Mouse (Mus musculus): ENCODE measurements around the gene Rpl36al. TPM values are rescaled to one million over a fixed set of nuclear protein-coding genes. Genes with fewer than 3 reads are reported as not detected.

The Rpl36al gene
- polyA plus RNA-seq, 1 experiment from 2014 or later: 974 TPM

DNA sequence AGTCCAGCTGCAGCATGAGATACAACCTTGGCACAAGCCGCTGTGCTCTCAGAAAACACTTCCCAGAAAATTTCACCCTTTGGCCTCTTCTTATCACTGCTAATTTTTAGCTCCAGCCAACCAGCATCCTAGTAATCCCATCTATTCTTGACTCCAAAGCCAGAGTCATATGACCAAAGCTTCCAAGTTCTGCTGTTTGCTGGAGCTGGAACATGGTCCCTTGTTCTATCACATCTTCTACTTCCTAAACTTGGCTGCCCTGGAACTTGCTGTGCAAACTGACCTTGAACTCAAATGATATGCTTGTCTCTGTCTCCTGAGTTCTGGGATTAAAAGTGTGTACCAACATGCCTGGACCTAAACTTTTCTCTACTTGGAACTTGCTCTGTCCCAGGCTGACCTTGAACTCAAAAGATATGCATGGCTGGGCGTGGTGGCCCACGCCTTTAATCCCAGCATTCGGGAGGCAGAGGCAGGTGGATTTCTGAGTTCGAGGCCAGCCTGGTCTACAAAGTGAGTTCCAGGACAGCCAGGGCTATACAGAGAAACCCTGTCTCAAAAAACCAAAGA lies 36.6 kb downstream of the Rpl36al start:
- WGBS: 90% methylated on average over 5 of the region's 5 CpGs
- no peak for ATAC-seq (ENCODE audit: low FRiP score, low TSS enrichment)

DNA sequence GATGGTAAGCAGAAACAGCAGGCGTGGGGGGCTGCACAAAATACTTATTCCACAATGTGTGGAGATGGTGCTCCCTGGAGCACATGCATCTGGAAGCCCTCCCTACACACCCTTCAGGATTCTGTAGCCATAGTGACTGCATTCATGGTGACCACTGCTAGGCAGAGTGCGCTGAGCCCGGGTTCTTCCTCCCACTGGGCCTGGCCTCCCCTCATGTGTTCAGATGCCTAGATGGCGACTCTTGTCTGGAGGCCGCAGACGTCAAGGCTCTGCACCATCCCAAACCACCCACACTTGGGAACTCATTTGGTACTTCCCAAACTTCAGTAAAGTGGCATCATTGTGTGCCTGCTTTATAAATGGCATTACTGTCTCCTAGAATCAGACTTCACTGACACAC lies 40.4 kb downstream of the Rpl36al start:
- WGBS: 73% methylated on average over 6 of the region's 6 CpGs
- Histone ChIP-seq H3K36me3 (ENCODE audit: control insufficient read depth, insufficient read depth, low read length) (no peaks in the 10 kb centered on the region), H3K4me3 (ENCODE audit: low read depth, low read length) (no peak overlapping the region), H3K27ac (replicated peaks) (no peak overlapping the region), H3K4me2 (replicated peaks; ENCODE audit: low read depth) (no peak overlapping the region), H3K9ac (ENCODE audit: low read length) (no peak overlapping the region), H3K9me3 (ENCODE audit: control insufficient read depth, low read length) (no peaks in the 10 kb centered on the region), H3K4me1 (replicated peaks; ENCODE audit: control insufficient read depth, insufficient read depth) (no peaks in the 10 kb centered on the region), H3K27me3 (ENCODE audit: control insufficient read depth, insufficient read depth, low read length) (no peaks in the 10 kb centered on the region)
- TF ChIP-seq EP300 (optimal IDR thresholded peaks at IDR 0.05): no peak
- no peak for TF ChIP-seq CTCF (IDR thresholded peaks at IDR 0.05; ENCODE audit: low read depth)
- DNase-seq (ENCODE audit: low spot score) (no peak), ATAC-seq (ENCODE audit: low FRiP score, low TSS enrichment) (no peak)

More for the DNA sequence above, 36.6 kb downstream of the Rpl36al start:
- Histone ChIP-seq H3K27me3 (ENCODE audit: control insufficient read depth, insufficient read depth, low read length) (no peaks in the 10 kb centered on the region), H3K27ac (replicated peaks) (no peak overlapping the region), H3K4me1 (replicated peaks; ENCODE audit: control insufficient read depth, insufficient read depth) (no peaks in the 10 kb centered on the region), H3K4me3 (ENCODE audit: low read depth, low read length) (no peak overlapping the region), H3K4me2 (replicated peaks; ENCODE audit: low read depth) (no peak overlapping the region), H3K9ac (ENCODE audit: low read length) (no peak overlapping the region), H3K36me3 (ENCODE audit: control insufficient read depth, insufficient read depth, low read length) (no peaks in the 10 kb centered on the region), H3K9me3 (ENCODE audit: control insufficient read depth, low read length) (no peaks in the 10 kb centered on the region)
- DNase-seq (ENCODE audit: low spot score): no peak
- TF ChIP-seq CTCF (IDR thresholded peaks at IDR 0.05; ENCODE audit: low read depth): no peak
- no peak for TF ChIP-seq EP300 (optimal IDR thresholded peaks at IDR 0.05)

DNA sequence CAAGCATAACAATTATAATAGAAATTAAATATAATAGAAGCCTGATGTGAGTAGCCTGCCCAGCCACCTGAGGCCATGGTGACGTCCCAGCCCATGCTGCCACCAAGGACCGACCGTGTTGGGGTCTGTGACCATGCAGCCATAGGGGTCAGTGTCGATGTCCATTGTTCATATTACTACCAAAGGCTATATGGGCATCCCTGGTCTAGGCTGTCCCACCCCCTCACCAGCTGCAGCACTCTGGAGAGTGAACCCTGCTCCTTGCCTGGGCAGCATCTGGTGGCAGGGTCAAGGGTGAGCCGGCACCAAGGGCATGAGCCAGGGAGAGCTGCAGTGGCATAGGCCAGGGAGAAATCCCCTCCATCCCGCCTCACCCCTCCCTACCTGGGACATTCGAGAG lies 44.0 kb downstream of the Rpl36al start:
- 85% methylated on average over 7 of the region's 7 CpGs for WGBS
- Histone ChIP-seq H3K4me1 (replicated peaks; ENCODE audit: control insufficient read depth, insufficient read depth) (no peaks in the 10 kb centered on the region), H3K27ac (replicated peaks) (no peak overlapping the region), H3K36me3 (ENCODE audit: control insufficient read depth, insufficient read depth, low read length) (no peaks in the 10 kb centered on the region), H3K9me3 (ENCODE audit: control insufficient read depth, low read length) (no peaks in the 10 kb centered on the region), H3K27me3 (ENCODE audit: control insufficient read depth, insufficient read depth, low read length) (no peaks in the 10 kb centered on the region), H3K4me2 (replicated peaks; ENCODE audit: low read depth) (no peak overlapping the region), H3K9ac (ENCODE audit: low read length) (no peak overlapping the region), H3K4me3 (ENCODE audit: low read depth, low read length) (no peak overlapping the region)
- no peak for DNase-seq (ENCODE audit: low spot score)
- no peak for TF ChIP-seq EP300 (optimal IDR thresholded peaks at IDR 0.05)
- no peak for TF ChIP-seq CTCF (IDR thresholded peaks at IDR 0.05; ENCODE audit: low read depth)
- no peak for ATAC-seq (ENCODE audit: low FRiP score, low TSS enrichment)

DNA sequence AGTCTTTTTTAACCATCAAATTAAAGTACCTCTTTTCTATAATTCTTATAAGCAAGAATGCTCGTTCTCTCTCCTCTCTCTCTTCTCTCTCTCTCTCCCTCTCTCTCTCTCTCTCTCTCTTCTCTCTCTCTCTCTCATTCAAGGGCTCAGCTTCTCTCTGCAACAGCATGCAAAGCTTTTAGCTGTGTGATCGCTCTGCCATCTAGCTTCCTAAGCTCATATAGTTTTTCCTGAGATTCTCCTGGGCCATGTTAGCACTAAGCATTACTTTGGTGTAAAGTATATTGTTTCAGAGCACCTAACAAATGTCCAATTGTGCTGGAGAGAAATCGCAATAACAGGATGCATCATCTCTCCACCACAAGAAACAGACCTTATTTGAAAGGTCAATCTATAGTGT lies 44.7 kb downstream of the Rpl36al start:
- WGBS: 88% methylated on average over 3 of the region's 3 CpGs
- no peaks in the 10 kb centered on the region for H3K4me1 ChIP-seq (replicated peaks; ENCODE audit: control insufficient read depth, insufficient read depth)
- H3K9ac ChIP-seq (ENCODE audit: low read length): no peak overlapping the region
- H3K4me2 ChIP-seq (replicated peaks; ENCODE audit: low read depth): no peak overlapping the region
- H3K27ac ChIP-seq (replicated peaks): no peak overlapping the region
- TF ChIP-seq EP300 (optimal IDR thresholded peaks at IDR 0.05): no peak
- no peak for TF ChIP-seq CTCF (IDR thresholded peaks at IDR 0.05; ENCODE audit: low read depth)
- no peaks in the 10 kb centered on the region for H3K27me3 ChIP-seq (ENCODE audit: control insufficient read depth, insufficient read depth, low read length)
- H3K4me3 ChIP-seq (ENCODE audit: low read depth, low read length): no peak overlapping the region
- DNase-seq (ENCODE audit: low spot score) (no peak), ATAC-seq (ENCODE audit: low FRiP score, low TSS enrichment) (no peak)
- H3K36me3 ChIP-seq (ENCODE audit: control insufficient read depth, insufficient read depth, low read length): no peaks in the 10 kb centered on the region
- no peaks in the 10 kb centered on the region for H3K9me3 ChIP-seq (ENCODE audit: control insufficient read depth, low read length)

Small RNA genes within 50 kb of the gene (microRNA-seq; reads per million reads assigned to microRNA genes)
- gene Gm47287: not detected
- gene Gm47295: not detected

Other genes with a start within 250 kb of the Rpl36al start
- gene Rps29, start 24.9 kb downstream of the Rpl36al start, polyA plus RNA-seq (2015; fragmentation: Nextera tagmentation; extraction: Ambion mirVana): 1,988 and 2,229 TPM in 2 replicates
- gene Lrr1, start 15.3 kb downstream of the Rpl36al start, polyA plus RNA-seq (2015; fragmentation: Nextera tagmentation; extraction: Ambion mirVana): 4.3 and 5.2 TPM in 2 replicates
- gene Mgat2, start 74 bp upstream of the Rpl36al start, polyA plus RNA-seq (2015; fragmentation: Nextera tagmentation; extraction: Ambion mirVana): 52.3 and 54.4 TPM in 2 replicates
- 6.9 and 10.3 TPM in 2 replicates for gene Gm49383, start 13.0 kb upstream of the Rpl36al start, polyA plus RNA-seq (2015; fragmentation: Nextera tagmentation; extraction: Ambion mirVana)
- gene Dnaaf2, start 14.3 kb upstream of the Rpl36al start, polyA plus RNA-seq (2015; fragmentation: Nextera tagmentation; extraction: Ambion mirVana): 4.0 and 5.2 TPM in 2 replicates
- gene Gm49384, start 20.2 kb upstream of the Rpl36al start, polyA plus RNA-seq (2015; fragmentation: Nextera tagmentation; extraction: Ambion mirVana): 8.2 and 8.7 TPM in 2 replicates
- gene Pole2, start 44.1 kb upstream of the Rpl36al start, polyA plus RNA-seq (2015; fragmentation: Nextera tagmentation; extraction: Ambion mirVana): 8.0 and 9.0 TPM in 2 replicates
- gene Klhdc1, start 57.1 kb upstream of the Rpl36al start, polyA plus RNA-seq (2015; fragmentation: Nextera tagmentation; extraction: Ambion mirVana): 20.2 and 20.4 TPM in 2 replicates
- gene Klhdc2, start 112.6 kb upstream of the Rpl36al start, polyA plus RNA-seq (2015; fragmentation: Nextera tagmentation; extraction: Ambion mirVana): 60.6 and 61.6 TPM in 2 replicates
- 46.5 and 50.0 TPM in 2 replicates for gene Nemf, start 173.1 kb upstream of the Rpl36al start, polyA plus RNA-seq (2015; fragmentation: Nextera tagmentation; extraction: Ambion mirVana)
- gene Arf6, start 188.1 kb upstream of the Rpl36al start, polyA plus RNA-seq (2015; fragmentation: Nextera tagmentation; extraction: Ambion mirVana): 97.8 and 116 TPM in 2 replicates
- gene Gm9887, start 188.4 kb upstream of the Rpl36al start, polyA plus RNA-seq (2015; fragmentation: Nextera tagmentation; extraction: Ambion mirVana): 2.4 and 4.1 TPM in 2 replicates

Data from stomach, postnatal 0 days (tissue).